Mouse (Mus musculus) G1E (cell line): ENCODE measurements at regions not wholly inside any gene's neighbourhood (a gene's known extent, or its start where the extent isn't known, plus 50 kb on each side); places are given as distances from the start of the nearest gene placed in this dataset.

Source experiments
- ATAC-seq: 2 replicates; pipeline ENCODE4 v1.8.0; 2016; ENCODE audit warnings: mild to moderate bottlenecking; ENCODE audit not compliant: insufficient number of reproducible peaks, poor library complexity, low FRiP score, severe bottlenecking; ENCODE audit errors: extremely low read depth
- DNase-seq: peaks from one replicate; pipeline ENCODE4 v3.0.0; 2012; ENCODE audit warnings: low spot score
- H3K27me3 ChIP-seq: 2 replicates; pipeline ENCODE4 v1.6.1; 2012; ENCODE audit warnings: mild to moderate bottlenecking, low read length, inconsistent platforms; ENCODE audit not compliant: insufficient read depth
- H3K36me3 ChIP-seq: replicated peaks from 2 replicates; pipeline ENCODE3; 2012; ENCODE audit warnings: mild to moderate bottlenecking, inconsistent platforms
- H3K4me1 ChIP-seq: 2 replicates; pipeline ENCODE4 v1.6.1; 2012; ENCODE audit warnings: low read depth, low read length, inconsistent platforms, mixed read lengths; ENCODE audit not compliant: insufficient read depth
- H3K4me3 ChIP-seq: 2 replicates; pipeline ENCODE4 v1.5.1; 2012; ENCODE audit warnings: low read depth, mild to moderate bottlenecking, inconsistent platforms, low read length, moderate library complexity, mixed read lengths
- H3K9me3 ChIP-seq: replicated peaks from 2 replicates; pipeline ENCODE4 v1.6.1; 2012; ENCODE audit warnings: inconsistent platforms
- CTCF ChIP-seq: IDR thresholded peaks from 2 replicates; pipeline ENCODE4 v1.5.1; 2012; ENCODE audit warnings: low read depth, low read length, inconsistent platforms, mixed read lengths
- GATA1 ChIP-seq: IDR thresholded peaks from 2 replicates; pipeline ENCODE4 v1.6.1; 2012; ENCODE audit warnings: borderline replicate concordance, low read length, inconsistent platforms, mixed read lengths
- GATA2 ChIP-seq: IDR thresholded peaks from 2 replicates; pipeline ENCODE4 v1.6.1; 2012; ENCODE audit warnings: low read depth, low read length, inconsistent platforms, borderline replicate concordance
- POLR2AphosphoS5 ChIP-seq: IDR thresholded peaks from 2 replicates; pipeline ENCODE4 v1.6.1; 2012; ENCODE audit warnings: low read depth, low read length, inconsistent platforms; ENCODE audit not compliant: insufficient replicate concordance
- TAL1 ChIP-seq: conservative IDR thresholded peaks from 2 replicates; pipeline ENCODE4 v1.6.1; 2012; ENCODE audit warnings: low read depth, low read length, inconsistent platforms, mixed read lengths

DNA sequence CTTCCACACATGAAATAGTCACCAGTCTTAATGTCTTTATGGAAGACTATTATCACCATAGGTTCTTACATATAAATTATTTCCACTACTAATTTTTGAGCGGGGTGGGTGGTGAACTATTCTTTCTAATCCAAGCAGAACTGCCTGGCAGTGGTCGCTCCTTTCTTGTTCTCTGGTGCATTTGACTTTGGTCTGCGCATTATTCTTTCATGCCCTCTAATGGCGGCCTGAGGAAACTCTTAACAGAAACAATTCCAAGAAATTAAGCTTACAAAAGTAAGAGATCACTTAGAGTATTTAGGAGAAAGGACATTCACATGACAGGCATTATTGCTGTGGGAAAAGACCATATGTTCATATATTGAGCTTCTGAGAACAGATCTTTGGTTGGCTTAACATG is 288.5 kb upstream of the Zic1 start:
- Histone ChIP-seq H3K36me3 (no peaks in the 10 kb centered on the region), H3K9me3 (peaks cover 6% of the 10 kb centered on the region; the same call in 1 of the 2 replicates), H3K4me3 (no peak overlapping the region), H3K4me1 (no peaks in the 10 kb centered on the region), H3K27me3 (no peaks in the 10 kb centered on the region)
- DNase-seq (no peak), ATAC-seq (no peak)
- TF ChIP-seq GATA1 (no peak), CTCF (no peak), POLR2AphosphoS5 (no peak), TAL1 (no peak), GATA2 (no peak)

DNA sequence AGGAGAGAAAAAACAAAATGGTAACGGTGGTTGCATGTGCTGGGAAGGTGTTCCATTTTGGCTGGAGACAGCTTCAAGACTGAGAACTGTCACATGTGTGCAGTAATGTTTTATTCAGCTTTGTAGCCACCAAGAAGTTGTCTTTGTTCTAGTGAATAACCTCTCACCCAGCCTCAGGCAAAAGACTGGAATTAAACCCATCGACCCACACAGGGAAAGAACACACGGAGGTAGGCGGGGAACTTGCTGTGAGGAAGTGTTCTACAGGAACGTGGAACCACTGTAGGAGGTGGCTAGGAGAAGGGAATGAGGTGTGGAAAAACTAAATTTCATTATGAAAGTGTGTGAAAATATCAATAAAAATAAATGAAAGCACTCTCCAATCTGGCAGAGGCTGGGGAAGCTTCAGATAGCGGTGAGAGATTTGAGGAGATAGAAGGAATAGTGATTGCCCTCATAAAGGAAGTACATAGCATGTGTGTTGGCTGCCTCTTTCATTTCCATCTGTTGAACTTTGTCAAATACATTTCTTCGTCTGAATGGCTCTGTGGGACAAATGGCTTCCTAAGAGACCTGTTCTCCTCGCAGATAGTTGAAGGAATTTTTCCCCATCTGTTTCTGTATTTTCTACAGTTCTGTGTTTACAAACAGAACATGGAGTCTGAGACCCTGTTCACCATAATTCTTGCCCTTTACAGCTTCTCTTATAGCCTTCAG is 286.9 kb upstream of the Zic1 start:
- H3K9me3 ChIP-seq = peaks cover 6% of the 10 kb centered on the region; the same call in 1 of the 2 replicates
- no peak overlapping the region for H3K4me3 ChIP-seq
- H3K4me1 ChIP-seq = no peaks in the 10 kb centered on the region
- DNase-seq (no peak), ATAC-seq (no peak)
- H3K36me3 ChIP-seq = no peaks in the 10 kb centered on the region
- no peaks in the 10 kb centered on the region for H3K27me3 ChIP-seq
- TF ChIP-seq GATA2 = no peak
- no peak for TF ChIP-seq POLR2AphosphoS5
- TF ChIP-seq TAL1 = no peak
- no peak for TF ChIP-seq CTCF
- TF ChIP-seq GATA1 = no peak

DNA sequence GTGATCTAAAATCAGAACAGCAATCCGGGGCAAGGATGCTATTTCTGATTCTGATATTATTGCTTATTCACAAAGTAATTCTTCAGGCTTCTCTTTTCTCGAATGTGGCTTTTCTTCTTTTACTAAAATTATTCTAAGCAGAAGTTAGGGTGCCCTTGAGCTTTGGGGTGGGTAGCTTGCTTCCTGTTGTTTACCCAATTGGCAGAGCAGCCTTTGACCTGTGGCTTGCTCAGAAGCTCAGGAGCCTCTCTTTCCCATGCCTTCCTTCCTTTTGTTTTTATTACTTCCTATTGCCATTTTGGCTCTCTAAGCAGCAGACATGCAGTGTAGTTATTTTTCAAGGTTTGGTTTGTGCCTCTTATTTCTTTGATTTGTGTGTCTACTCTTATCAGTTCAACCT is 244.8 kb upstream of the Zic1 start:
- Histone ChIP-seq H3K36me3 (no peaks in the 10 kb centered on the region), H3K4me1 (no peaks in the 10 kb centered on the region), H3K4me3 (no peak overlapping the region), H3K9me3 (0 out of 2 replicates have a peak, but pooled peaks cover 2% of the 10 kb centered on the region), H3K27me3 (no peaks in the 10 kb centered on the region)
- TF ChIP-seq TAL1 (no peak), POLR2AphosphoS5 (no peak), CTCF (no peak), GATA2 (no peak)
- ATAC-seq (no peak), DNase-seq (no peak)

- no peak for DNase-seq
- 0 out of 2 replicates have a peak, but pooled peaks cover 2% of the 10 kb centered on the region for H3K9me3 ChIP-seq
- TF ChIP-seq POLR2AphosphoS5 (no peak), TAL1 (no peak), GATA2 (no peak), CTCF (no peak), GATA1 (no peak)
- no peaks in the 10 kb centered on the region for H3K27me3 ChIP-seq
- H3K4me1 ChIP-seq = no peaks in the 10 kb centered on the region
- H3K36me3 ChIP-seq = no peaks in the 10 kb centered on the region
- no peak for ATAC-seq
- H3K4me3 ChIP-seq = no peak overlapping the region
Observed at GRCm38 (mm10) chr9:91609457-91610166, 244.0 kb upstream of the Zic1 start.

DNA sequence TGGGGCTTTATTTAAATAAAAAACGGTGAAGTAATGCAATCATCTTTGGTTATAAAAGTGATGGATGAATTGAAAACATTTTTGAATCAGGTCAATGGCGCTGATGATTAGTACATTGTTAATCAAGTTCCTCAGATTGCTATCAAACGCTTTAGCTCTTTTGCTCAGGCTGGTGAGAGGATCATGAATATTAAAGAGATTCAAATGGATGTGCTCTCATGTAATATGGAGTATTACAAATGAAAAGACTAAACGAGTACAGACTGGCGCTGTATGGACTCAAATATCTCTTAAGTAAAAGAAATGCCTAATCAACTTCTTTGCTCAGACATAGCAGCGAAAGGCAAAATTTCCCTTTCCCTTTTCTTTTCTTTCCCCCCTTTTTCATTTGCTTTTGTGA is 236.1 kb upstream of the Zic1 start:
- no peak overlapping the region for H3K4me3 ChIP-seq
- no peak for ATAC-seq
- H3K36me3 ChIP-seq = no peaks in the 10 kb centered on the region
- no peaks in the 10 kb centered on the region for H3K9me3 ChIP-seq
- no peaks in the 10 kb centered on the region for H3K4me1 ChIP-seq
- H3K27me3 ChIP-seq = no peaks in the 10 kb centered on the region
- no peak for TF ChIP-seq TAL1
- TF ChIP-seq GATA2 = no peak
- TF ChIP-seq GATA1 = no peak
- no peak for TF ChIP-seq POLR2AphosphoS5
- no peak for TF ChIP-seq CTCF
- DNase-seq = no peak

DNA sequence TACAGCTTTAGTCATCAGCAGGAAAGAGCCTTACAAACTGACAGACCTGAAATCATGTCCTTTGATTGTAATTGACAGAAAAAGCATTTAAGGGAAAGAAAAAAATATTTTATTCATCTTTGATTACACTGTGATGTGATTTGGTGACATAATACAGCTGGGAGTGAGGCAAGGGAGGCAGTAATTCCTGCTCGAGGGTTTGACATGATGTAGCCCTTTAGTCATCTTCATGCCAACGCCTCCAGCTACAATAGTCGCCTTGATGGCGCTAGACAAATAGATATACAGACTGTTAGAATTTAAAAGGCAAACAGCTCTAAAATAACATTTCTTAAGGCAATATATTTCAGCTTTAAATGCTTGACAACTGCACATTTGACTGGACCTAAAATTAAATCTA is 226.3 kb upstream of the Zic1 start:
- DNase-seq = no peak
- H3K4me3 ChIP-seq = no peak overlapping the region
- 0 out of 2 replicates have a peak, but pooled peaks cover 2% of the 10 kb centered on the region for H3K9me3 ChIP-seq
- TF ChIP-seq GATA2 (no peak), POLR2AphosphoS5 (no peak), CTCF (no peak), TAL1 (no peak), GATA1 (no peak)
- no peaks in the 10 kb centered on the region for H3K4me1 ChIP-seq
- H3K36me3 ChIP-seq = no peaks in the 10 kb centered on the region
- ATAC-seq = no peak
- no peaks in the 10 kb centered on the region for H3K27me3 ChIP-seq
